Mouse (Mus musculus) cerebellum, postnatal 14 days (tissue): ENCODE measurements around the gene Megf8.
A peak's percentile ranks its signal among the peaks of the same experiment; 100 is the strongest.

ENCODE experiments used
- DNase-seq, 2 experiments: peaks; one replicate each; pipeline ENCODE4 v3.0.0; 2021; ENCODE audit warnings: mixed read lengths in 2 of 2

Megf8 gene

GRCm38 (mm10) chr7:25316532-25317445 is at the start of gene Megf8:
Gene Megf8, plus strand, starts transcription at chr7:25317164.
- DNase-seq = peak; percentile 98 to 99

- DNase-seq = peak; percentile 99
Measured at GRCm38 (mm10) chr7:25267301-25267750, 49.6 kb upstream of the Megf8 start, which contains the start of gene Cic. Gene Cic, plus strand, starts transcription at chr7:25267704.

GRCm38 (mm10) chr7:25267751-25268463 is 49.1 kb upstream of the Megf8 start:
- DNase-seq = peak; percentile 99 to 100

- DNase-seq = no peak
Measured at GRCm38 (mm10) chr7:25268588-25268987, 48.4 kb upstream of the Megf8 start.

- peak in 1 of 2 experiments; percentile 23 for DNase-seq
Measured at GRCm38 (mm10) chr7:25269029-25269428, 47.9 kb upstream of the Megf8 start.

- no peak for DNase-seq
Measured at GRCm38 (mm10) chr7:25269545-25270271, 47.3 kb upstream of the Megf8 start.

- peak in 1 of 2 experiments; percentile 26 for DNase-seq
Measured at GRCm38 (mm10) chr7:25270652-25271633, 46.0 kb upstream of the Megf8 start.

- peak in 1 of 2 experiments; percentile 19 for DNase-seq
Measured at GRCm38 (mm10) chr7:25271651-25272444, 45.1 kb upstream of the Megf8 start.

GRCm38 (mm10) chr7:25272445-25273258 is 44.3 kb upstream of the Megf8 start:
- peak in 1 of 2 experiments; percentile 20 for DNase-seq

GRCm38 (mm10) chr7:25273259-25274241 is 43.4 kb upstream of the Megf8 start:
- peak in 1 of 2 experiments; percentile 47 for DNase-seq

- no peak for DNase-seq
Measured at GRCm38 (mm10) chr7:25274571-25274970, 42.4 kb upstream of the Megf8 start.

- DNase-seq = no peak
Measured at GRCm38 (mm10) chr7:25274996-25275395, 42.0 kb upstream of the Megf8 start.

- DNase-seq = no peak
Measured at GRCm38 (mm10) chr7:25275555-25276298, 41.2 kb upstream of the Megf8 start.

- no peak for DNase-seq
Measured at GRCm38 (mm10) chr7:25277405-25277804, 39.6 kb upstream of the Megf8 start.

- no peak for DNase-seq
Measured at GRCm38 (mm10) chr7:25277998-25278340, 39.0 kb upstream of the Megf8 start.

GRCm38 (mm10) chr7:25278341-25279075 is 38.5 kb upstream of the Megf8 start:
- peak; percentile 87 to 88 for DNase-seq
